Mouse (Mus musculus) heart, postnatal 10 days (tissue): ENCODE data around the gene Lmtk3. TPM values are rescaled to one million over a fixed set of nuclear protein-coding genes. Genes with fewer than 3 reads are reported as not detected.
A peak's percentile ranks its signal among the peaks of the same experiment; 100 is the strongest.

Experiments
- DNase-seq, 2 experiments: peaks; one replicate each; pipeline ENCODE4 v3.0.0; 2021
- intact Hi-C: fragments of 180-260 bp; cut with DNase I; formaldehyde crosslinking; loops from one replicate; pipeline ENCODE4 v1.15.1; 2025
- total RNA-seq, 2 experiments: library from RNA; stranded (reverse); gene quantifications; 2 replicates each; pipeline ENCODE4 v1.2.3; 2021

The Lmtk3 gene
- total RNA-seq = under 1 TPM; 0.22 to 0.30 TPM

DNA sequence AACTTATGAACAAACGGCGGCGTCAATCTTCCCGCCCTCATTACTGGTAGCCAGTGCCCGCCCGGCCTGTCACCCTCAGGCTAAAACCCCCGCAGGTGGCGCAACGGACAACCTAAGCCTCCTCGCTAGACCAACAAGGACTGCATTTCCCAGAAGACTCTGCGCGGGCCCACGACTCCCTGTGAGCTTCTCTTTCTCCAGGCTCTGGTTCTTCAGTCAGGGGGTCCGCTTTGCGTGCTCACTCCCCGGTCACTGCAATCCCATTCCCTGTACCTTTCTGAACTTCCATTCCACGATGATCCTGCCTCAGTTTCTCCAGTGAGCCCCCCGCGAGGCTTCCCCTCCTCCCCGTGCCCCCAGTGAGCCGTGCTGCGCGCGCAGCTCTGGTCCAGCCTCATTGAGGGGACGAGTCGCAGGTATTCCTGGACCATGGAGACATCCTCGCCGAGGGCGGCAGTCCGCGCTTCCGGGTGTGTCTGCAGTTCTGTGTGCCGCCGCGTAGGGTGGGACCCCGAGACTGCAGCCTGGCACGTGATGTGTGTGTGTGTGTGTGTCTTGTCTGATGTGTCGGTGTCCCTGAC lies at the start of gene Lmtk3:
TSS of gene Lmtk3 (plus strand) at position 228 of the 581 bp plus-strand sequence.
- peak; percentile 47 to 60 for DNase-seq
- intact Hi-C loops = no loop called here

DNA sequence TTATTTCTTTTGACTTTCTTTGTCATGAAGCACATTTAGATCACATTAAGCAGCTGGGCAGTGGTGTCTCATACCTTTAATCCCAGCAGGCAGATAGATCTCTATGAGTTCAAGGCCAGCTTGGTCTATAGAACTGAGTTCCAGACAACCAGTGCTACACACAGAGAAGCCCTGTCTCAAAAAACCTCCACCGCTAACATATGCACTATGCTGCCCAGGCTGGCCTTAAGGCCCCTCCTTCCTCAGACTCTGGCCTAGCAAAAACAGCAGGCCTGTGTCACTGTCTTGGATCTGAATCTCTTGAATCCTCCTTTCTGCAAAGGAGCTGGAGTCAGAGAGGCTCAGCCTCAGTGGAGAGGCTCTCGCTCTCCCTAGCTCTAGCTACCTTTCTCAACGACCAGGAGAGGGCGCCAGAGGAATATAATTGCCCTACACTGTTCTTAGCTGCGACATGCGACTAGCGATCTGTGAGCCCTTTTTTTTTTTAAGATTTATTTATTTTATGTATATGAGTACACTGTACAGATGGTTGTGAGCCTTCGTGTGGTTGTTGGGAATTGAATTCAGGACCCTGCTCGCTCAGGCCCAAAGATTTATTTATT lies 44.3 kb upstream of the Lmtk3 start:
- intact Hi-C loops = loop anchor here (1.0 kb wide), 3 partner anchors 62 to 270 kb away; no protein-coding TSS in a partner anchor
- peak; percentile 84 to 94 for DNase-seq

DNA sequence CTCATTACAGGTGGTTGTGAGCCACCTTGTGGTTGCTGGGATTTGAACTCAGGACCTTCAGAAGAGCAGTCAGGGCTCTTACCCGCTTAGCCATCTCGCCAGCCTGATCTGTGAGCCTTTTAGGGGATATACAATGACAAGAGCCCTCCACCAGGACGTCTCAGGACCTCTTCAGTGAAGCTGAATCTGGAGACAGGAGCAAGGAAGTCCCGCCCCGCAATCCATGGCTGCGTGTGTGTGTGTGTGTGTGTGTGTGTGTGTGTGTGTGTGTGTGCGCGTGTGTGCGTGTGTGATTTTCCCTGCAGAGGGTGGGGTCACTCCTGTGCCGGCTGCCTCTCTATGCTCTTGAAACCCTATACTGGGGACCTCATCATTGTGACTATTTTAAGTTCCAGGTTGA lies 43.7 kb upstream of the Lmtk3 start:
- no peak for DNase-seq
- intact Hi-C loops = loop anchor here (1.0 kb wide), 3 partner anchors 61 to 269 kb away; no protein-coding TSS in a partner anchor

DNA sequence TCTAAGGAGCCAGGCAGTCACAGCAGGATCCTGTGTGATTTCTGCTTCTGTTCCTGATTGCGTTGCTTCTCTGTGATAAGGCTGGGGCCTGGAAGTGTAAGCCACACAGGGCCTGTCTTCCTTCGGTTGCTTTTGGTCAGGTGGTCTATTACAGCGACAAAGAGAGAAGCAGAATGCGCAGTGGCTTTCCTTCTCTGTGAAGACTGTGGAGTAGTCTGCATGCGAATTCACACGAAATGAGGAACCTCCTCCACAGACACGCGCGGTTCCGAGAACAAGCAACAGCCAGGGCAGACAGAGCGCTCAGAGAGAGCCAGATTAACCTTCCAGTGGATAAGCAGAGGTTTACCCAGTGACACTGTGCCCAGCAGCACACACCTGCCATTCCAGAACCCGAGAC lies 42.2 kb upstream of the Lmtk3 start:
- DNase-seq = no peak
- intact Hi-C loops = no loop called here

DNA sequence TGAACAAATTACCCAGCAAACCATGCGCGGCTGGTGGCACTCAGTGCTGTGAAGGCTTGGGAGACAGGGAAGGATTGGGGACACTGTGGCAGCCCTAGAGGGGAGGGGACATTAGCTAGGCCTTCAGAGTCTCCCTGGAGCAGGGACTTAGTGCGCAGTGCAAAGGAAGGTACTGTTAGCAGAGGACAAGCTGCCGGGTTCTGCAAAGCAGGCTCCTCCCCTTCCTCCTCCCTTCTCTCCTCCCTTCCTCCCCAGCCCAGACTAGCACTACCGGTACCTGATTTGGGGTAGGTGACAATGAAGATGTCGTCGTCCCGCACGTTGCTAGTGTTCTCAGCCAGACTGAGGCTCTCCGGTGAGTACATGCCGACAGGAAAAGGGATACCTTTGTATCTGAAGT lies 41.8 kb upstream of the Lmtk3 start:
- intact Hi-C loops = no loop called here
- no peak for DNase-seq

DNA sequence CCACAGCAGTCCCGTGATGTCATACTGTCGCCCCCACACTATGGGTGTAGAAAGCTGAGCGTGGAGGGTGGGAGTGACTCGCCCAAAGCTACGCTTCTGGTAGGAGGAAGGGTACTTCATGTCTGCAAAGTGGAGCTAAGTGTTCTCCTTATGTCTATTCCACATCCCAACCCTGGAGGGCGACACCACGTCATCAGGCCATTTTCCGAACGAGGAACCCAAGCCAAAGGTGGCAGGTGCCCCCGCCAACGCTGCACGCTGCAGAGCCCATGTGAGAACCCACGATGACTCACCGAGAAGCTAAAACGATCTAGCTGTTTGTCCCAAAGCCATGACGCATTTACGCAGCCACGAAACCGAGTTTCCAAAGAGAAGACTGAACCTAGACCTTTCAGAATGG lies 41.2 kb upstream of the Lmtk3 start:
- intact Hi-C loops = no loop called here
- no peak for DNase-seq

DNA sequence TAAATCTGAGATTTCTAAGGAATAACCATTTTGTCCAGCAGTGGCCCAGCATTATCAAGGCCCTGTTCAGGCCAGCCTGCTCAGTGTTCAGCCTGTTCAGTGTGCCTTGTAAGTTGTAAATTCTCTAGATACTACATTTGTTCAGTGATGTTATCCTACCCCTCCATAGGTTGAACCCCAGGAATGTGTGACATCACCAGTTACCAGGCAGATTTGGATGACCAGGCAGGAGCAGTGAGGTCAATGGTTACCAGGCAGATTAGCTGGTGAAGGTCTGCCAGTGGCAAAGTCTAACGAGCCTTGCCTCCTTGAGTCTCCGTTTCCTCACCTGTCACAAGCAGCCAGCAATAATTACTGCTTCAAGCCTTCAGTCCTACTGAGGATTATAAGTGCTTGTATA lies 39.2 kb upstream of the Lmtk3 start:
- peak; percentile 58 to 85 for DNase-seq
- intact Hi-C loops = no loop called here

DNA sequence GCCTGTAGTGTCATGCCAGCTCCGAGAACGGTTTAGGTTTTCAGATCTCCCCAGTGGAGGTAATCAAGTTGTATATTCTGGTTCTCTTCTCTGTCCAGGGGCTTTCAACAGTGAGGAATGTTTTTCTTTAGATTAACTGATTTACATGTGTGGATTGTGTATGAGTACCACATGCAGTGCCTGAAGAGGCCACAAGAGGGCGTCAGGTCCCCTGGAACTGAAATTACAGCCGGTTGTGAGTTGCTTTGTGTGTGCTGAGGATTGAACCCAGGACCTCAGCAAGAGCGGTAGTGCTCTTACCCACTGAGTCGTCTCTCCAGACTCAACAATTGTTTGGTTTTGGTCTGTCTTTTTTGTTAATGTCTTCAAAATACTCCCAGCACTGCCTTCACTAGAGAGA lies 37.0 kb upstream of the Lmtk3 start:
- intact Hi-C loops = no loop called here
- DNase-seq = no peak

DNA sequence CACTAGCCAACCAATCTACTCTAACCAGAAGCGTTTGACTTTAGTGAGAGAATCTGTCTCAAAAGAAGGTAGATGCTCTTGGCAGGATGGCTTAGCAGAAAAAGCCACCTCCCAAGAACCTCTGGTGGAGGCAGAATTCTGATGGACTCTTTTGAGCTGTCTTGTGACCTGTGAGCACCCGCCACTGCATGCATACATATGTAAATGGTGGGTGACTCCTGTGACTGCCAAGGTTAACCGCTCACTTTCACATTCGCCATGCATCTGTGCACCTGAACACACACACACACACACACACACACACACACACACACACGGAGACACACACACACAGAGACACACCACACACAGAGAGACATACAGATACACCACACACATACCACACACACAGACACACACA lies 36.1 kb upstream of the Lmtk3 start:
- intact Hi-C loops = no loop called here
- no peak for DNase-seq

DNA sequence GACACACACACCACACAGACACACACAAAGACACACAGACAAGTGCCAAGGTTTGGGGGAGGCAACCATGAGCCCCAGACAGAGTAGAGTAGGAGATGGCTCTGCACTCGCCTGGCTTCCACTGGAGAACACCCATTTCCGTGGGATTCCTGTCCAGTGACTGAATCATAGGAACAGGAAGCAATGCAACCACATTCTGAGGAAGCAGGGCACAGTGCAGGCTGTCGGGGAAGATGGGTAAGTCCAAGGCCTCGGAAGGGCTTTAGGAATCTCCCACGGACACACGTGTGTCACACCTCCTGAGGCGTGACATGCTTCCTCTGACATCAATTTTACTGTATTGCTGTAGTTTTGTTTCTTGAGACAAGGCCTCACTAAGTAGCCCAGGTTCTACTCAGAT lies 35.4 kb upstream of the Lmtk3 start:
- intact Hi-C loops = no loop called here
- no peak for DNase-seq

DNA sequence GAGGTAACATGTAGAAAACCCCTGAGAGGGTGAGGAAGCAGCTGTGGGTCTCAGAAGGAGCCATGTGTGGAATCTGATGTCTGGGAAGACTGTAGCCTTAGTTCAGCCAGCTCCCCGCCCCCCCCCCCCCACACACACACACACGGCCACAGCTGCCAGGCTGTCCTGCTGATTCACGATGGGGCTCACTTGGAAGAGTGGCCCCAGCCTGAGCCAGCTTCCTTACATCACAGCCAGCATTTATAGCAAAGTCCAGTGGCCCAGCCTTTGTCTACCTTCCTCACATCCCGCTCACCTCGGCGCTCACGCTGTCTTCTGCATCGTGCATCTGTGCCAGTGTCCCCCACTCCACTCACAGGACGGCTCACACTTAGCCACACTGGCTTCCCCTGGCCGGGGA lies 34.1 kb upstream of the Lmtk3 start:
- no peak for DNase-seq
- intact Hi-C loops = no loop called here

DNA sequence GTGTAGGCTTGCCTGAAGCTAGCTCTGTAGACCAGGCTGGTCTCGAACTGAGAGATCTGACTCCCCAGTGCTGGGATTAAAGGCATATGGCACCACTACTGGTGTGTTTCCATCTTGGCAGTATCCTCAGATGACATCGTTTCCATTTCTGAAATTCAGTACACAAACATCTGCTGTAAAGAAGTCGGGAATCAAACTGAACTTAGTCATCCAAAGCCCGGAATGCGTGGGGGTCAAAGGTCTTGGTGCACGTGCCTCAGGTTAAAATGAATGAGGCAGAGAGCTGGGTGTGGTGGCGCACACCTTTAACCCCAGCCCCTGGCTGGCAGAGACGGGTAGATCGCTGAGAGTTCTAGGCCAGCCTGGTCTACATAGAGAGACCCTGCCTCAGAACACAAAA lies 33.4 kb upstream of the Lmtk3 start:
- intact Hi-C loops = no loop called here
- no peak for DNase-seq

DNA sequence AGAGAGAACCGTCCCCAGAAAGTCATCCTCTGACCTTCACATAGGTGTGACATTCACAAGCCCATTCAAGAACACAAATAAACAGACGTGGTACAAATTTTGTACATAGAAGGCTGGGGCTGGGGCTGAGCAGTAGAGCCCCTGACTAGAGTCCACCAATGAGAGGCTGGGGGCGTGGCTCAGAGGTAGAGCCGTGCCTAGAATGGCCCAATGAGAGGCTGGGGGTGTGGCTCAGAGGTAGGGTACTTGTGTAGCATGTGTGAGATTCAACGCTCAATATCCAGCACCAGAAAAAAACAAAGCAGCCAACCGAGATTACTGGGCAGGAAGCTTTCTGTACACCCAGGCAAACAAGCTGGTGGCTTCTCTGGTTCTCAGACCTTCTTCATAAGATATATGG lies 27.8 kb upstream of the Lmtk3 start:
- DNase-seq = no peak
- intact Hi-C loops = no loop called here

DNA sequence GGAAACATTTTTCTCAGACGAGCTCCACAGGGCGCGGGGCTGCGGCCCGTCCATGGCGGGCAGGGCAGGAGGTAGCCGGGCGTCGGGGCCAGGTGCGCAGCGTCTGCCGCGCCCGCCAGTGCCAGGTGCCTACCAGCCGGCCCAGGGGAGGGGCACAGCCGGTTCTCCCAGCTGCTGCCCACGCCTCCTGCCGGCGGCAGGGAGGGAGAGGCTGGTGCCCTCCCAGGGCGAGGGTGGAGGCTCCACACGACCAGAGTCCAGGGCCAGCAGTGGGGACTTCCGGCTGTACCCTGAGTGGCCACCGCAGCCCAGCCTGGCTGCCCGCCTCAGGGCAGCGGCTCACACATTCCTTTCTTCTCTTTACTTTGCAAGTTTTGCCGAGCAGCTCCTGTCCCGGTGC lies 24.1 kb upstream of the Lmtk3 start:
- DNase-seq = no peak
- intact Hi-C loops = no loop called here

DNA sequence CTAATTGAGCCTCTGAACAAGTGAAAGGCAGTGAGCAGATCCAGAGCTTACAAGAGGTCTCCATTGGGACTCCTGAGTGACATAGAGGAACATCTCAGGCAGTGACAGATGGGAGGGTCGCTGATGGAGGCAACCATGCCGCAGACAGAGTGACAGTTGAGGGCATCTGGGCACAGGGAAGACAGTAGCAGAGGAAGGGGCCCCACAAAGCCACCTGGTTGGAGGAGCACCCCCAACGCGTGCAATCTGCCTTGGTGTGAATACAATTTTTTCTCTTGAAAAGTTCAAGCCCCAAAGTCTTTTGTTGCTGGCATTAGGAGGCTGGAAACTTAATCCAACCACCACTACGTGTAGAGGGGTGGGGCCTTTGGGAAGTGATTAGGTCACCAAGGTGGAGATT lies 23.4 kb upstream of the Lmtk3 start:
- intact Hi-C loops = no loop called here
- no peak for DNase-seq

DNA sequence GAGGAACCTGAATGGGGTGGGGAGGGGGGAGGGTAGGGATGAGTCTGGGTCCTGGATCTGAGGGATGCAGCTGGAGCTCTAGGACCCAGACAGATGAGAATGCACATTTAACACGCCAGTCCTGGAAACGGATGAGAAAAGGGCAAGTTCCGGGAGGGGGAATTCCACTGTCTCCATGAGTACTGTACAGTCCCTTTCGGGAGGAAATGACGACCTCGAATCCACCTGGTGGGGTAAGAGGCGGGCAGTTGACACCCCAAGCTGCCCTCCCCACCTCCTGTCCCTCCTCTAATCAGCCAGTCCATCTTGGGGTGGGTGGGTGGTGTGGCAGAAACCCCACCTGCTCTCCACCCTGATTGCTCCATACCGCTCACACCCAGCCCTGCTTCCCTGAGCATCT lies 17.5 kb upstream of the Lmtk3 start:
- intact Hi-C loops = no loop called here
- no peak for DNase-seq

DNA sequence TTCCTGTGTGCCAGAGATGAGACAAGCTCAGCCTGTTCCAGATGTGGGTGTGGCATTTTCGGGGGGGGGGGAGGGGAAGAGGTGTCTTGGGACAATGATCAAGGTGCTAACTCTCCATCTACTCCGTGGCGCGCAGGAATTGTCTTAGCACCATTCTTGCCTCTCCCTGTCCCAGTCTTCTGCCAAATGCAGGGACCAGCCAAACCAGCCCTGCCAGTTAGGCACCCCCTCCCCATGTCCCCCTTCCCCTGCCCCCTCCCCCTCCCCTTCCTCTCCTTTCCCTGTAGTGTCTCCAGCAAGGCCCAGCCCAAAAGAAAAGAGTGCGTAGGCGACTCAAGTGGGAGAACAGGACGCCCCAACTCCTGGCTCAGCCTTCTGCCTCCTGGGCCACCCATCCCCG lies 16.8 kb upstream of the Lmtk3 start:
- DNase-seq = no peak
- intact Hi-C loops = no loop called here

DNA sequence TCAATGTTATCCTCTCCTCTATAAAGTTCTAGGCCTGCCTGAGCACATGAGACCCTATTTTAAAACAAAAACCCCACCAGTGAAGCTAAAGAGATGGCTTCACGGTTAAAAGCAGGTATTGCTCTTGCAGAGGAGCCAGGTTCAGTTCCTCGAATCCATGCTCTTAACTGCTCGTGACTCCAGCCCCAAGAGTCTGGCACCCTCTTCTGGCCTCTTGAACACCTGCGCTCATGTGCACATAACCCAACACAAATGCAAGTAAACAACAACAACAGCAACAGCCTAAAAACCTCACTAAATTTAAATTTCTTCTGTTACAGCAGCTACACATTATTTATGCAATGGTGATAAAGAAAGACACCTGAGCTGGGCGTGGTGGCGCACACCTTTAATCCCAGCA lies 16.0 kb upstream of the Lmtk3 start:
- intact Hi-C loops = no loop called here
- DNase-seq = no peak

DNA sequence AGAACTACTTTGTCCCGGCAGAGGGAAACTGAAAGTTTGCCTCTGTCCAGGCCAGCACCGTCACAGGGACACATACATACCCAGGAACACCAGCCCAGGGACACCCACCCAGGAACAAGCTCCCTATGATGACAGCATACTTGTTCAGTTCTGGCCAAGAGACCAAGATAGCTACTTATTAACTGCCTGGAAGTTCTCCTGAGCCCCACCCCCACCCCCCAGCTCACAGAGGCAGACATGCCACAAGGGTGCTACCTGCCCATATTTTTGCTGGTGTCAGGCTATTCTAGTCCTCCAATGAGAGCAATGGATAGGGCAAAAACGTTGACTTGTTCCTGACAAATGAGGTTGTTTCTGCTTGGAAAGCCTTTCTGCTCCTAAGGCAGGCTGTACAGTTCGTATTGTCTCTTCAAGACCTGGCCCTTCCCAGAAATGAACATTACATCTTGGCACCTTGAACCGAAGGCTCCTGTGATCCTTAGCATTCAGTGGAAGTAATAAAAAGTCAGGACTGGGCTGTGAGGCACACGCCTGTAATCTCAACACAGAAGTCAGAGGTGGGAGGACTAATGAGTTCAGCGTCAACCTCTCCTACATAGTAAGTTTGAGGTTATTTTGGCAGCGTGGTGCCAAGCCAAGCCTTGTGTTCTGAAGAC lies 13.0 kb upstream of the Lmtk3 start:
- intact Hi-C loops = no loop called here
- no peak for DNase-seq

DNA sequence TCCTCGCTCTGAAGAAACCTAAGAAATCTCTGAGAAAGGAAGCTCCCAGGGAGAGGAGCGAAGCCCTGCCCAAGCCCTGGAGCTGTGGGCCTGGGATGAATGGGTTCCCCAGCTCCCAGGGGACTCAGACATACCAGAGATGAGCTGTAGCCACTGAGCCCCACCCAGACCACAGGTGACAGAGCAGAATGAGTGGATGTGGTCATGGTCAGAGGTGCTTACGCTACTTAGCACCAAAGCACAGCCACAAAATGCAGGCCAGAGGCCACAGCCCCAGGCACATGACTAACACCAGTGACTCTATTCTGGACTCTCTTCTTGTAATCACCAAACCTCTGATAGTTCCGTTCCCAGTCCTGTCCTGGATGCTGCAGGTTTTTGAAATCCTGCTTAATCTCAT lies 12.4 kb upstream of the Lmtk3 start:
- intact Hi-C loops = no loop called here
- no peak for DNase-seq

DNA sequence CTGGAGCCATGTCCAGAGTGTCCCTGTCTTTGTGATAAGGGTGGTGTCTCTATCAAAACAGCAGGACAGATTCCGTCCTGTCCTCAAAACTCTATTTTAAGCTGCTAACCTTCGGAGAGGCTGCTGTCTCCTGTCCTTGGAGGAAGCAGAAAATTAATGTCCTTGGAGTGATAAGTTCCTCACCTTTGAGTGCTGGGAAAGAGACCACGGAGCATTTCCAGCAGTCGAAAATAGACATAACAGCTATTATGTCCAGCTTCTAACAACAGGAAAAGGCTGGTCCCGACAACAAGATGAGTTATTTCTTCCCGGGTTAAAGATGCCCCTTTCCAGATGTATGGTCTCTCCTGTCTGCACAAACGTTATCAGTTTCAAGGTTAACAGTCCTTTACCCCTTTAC lies 8.3 kb upstream of the Lmtk3 start:
- no peak for DNase-seq
- intact Hi-C loops = no loop called here

DNA sequence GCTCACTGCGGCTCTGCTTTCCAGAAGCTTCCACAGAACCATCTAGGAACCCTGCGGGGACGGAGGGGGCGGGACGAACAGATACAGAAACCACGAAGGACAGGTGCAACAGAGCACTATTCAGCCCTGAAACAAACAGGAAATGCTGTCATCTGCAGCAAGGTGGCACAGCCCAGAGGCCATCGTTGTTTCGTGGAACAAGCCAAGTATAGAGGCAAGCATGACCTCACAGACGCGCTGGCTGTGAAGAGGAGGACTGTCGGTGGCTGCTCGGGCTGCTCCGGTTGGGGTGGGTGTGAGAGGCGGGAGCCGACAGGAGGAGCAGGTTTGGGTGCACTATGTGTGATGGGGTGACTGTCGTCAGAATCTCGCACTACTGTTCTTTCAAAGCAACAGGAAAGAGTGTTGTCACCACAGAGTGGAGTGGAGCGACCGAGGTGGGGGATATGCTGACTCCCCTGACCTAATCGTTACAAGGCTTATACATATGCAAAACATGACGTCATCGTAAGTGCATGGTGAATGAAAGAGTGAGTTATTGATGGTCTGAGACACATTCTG lies 4.4 kb upstream of the Lmtk3 start:
- DNase-seq = no peak
- intact Hi-C loops = no loop called here
